ENCODE assay signal across 23 mouse cellular contexts in genomic region chr1:178720821-178721220, GRCm38 (mm10).
DNase-seq lines count a peak whose midpoint lies in the region; ATAC-seq and TF ChIP-seq lines count a peak whose summit lies in the region.
"Had no signal": no experiment of that assay in that cellular context is flagged by ENCODE, and none has a peak within 500 bp of the region (broad histone marks: within the 10 kb centered on the region; RNA-seq: fewer than 3 reads in every experiment).

No protein-coding gene starts in this region.

- 47% methylated on average over 2 of the region's 2 CpGs for WGBS in forebrain, embryonic 14.5 days
- 72% methylated on average over 2 of the region's 2 CpGs for WGBS in forebrain, embryonic 10.5 days
- 14% methylated on average over 2 of the region's 2 CpGs for WGBS in cerebellum, adult 2 months
- WGBS in embryonic facial prominence, embryonic 11.5 days: 84% methylated on average over 2 of the region's 2 CpGs

- DNase-seq in forebrain, embryonic 14.5 days (ENCODE audit: low spot score): peak; percentile 14
- no peak for DNase-seq in forebrain, embryonic 10.5 days (ENCODE audit: extremely low spot score, low spot score)
- peak; percentile 39 to 48 for DNase-seq in cerebellum, adult 2 months
- DNase-seq in cerebellum, postnatal 10 days: peak; percentile 50 to 65
- peak; percentile 47 for DNase-seq in embryonic facial prominence, embryonic 11.5 days (ENCODE audit: low spot score)
- DNase-seq in gastrocnemius, postnatal 10 days: no peak
- no peak for DNase-seq in kidney, postnatal 36 days
- DNase-seq in layer of hippocampus, adult 9-11 months: no peak
- DNase-seq: adrenal gland, postnatal 14 days; embryo, embryonic 11 days; heart, adult 18-20 months; heart, postnatal 10 days; heart, postnatal 4 days; kidney, adult 8-10 months had no signal

- no peak overlapping the region for H3K9ac ChIP-seq in forebrain, embryonic 14.5 days (ENCODE audit: low read length)
- H3K9ac ChIP-seq in embryonic facial prominence, embryonic 11.5 days (replicated peaks; ENCODE audit: low read length): no peak overlapping the region
- H3K9ac ChIP-seq: forebrain, embryonic 15.5 days; hindbrain, embryonic 12.5 days had no signal

- no peak for TF ChIP-seq POLR2A in cerebellum, adult 2 months (IDR thresholded peaks at IDR 0.05; ENCODE audit: borderline replicate concordance, insufficient read depth, low read length)

- ATAC-seq in forebrain, embryonic 14.5 days: no peak
- ATAC-seq in embryonic facial prominence, embryonic 11.5 days (replicated peaks; ENCODE audit: insufficient number of reproducible peaks, low FRiP score, low TSS enrichment, low read depth): no peak
- ATAC-seq: activated CD4-positive, CD25-positive, alpha-beta regulatory T cell, adult 4 months; forebrain, embryonic 15.5 days; hindbrain, embryonic 16.5 days; inflammation-experienced regulatory T-cells, adult 6 months; intestine, postnatal 0 days; Patski had no signal

- 0 out of 2 replicates have a peak, but pooled peaks cover 3% of the 10 kb centered on the region for H3K9me3 ChIP-seq in forebrain, embryonic 14.5 days (replicated peaks; ENCODE audit: control insufficient read depth, low read length)
- H3K9me3 ChIP-seq in forebrain, embryonic 10.5 days: no peaks in the 10 kb centered on the region; the same call in 1 of the 2 replicates
- no peaks in the 10 kb centered on the region for H3K9me3 ChIP-seq in embryonic facial prominence, embryonic 11.5 days (replicated peaks; ENCODE audit: control insufficient read depth, low read length)
- H3K9me3 ChIP-seq: forebrain, embryonic 15.5 days; heart, embryonic 10.5 days; hindbrain, embryonic 12.5 days had no signal

- H3K27me3 ChIP-seq in forebrain, embryonic 14.5 days (replicated peaks; ENCODE audit: control insufficient read depth, insufficient read depth, low read length): no peaks in the 10 kb centered on the region
- H3K27me3 ChIP-seq in forebrain, embryonic 10.5 days (ENCODE audit: poor library complexity, severe bottlenecking): no peaks in the 10 kb centered on the region
- no peaks in the 10 kb centered on the region for H3K27me3 ChIP-seq in cerebellum, adult 2 months (ENCODE audit: control insufficient read depth, insufficient read depth, low read length)
- no peaks in the 10 kb centered on the region for H3K27me3 ChIP-seq in embryonic facial prominence, embryonic 11.5 days (ENCODE audit: control insufficient read depth, insufficient read depth, low read length)
- H3K27me3 ChIP-seq: CH12.LX; forebrain, embryonic 15.5 days; hindbrain, embryonic 12.5 days; Patski had no signal

- H3K27ac ChIP-seq in forebrain, embryonic 14.5 days (ENCODE audit: low read depth, low read length): no peak overlapping the region
- no peak overlapping the region for H3K27ac ChIP-seq in forebrain, embryonic 10.5 days
- 0 out of 2 replicates have a peak overlapping the region, but pooled peaks have one; percentile 8 for H3K27ac ChIP-seq in cerebellum, adult 2 months (ENCODE audit: insufficient read depth, low read length)
- H3K27ac ChIP-seq in embryonic facial prominence, embryonic 11.5 days (replicated peaks; ENCODE audit: low read depth, low read length): no peak overlapping the region
- H3K27ac ChIP-seq: forebrain, embryonic 15.5 days; heart, embryonic 10.5 days; hindbrain, embryonic 12.5 days had no signal

- no peak overlapping the region for H3K4me3 ChIP-seq in forebrain, embryonic 14.5 days (ENCODE audit: low read depth, low read length)
- no peak overlapping the region for H3K4me3 ChIP-seq in forebrain, embryonic 10.5 days
- no peak overlapping the region for H3K4me3 ChIP-seq in cerebellum, adult 2 months (replicated peaks; ENCODE audit: insufficient read depth, low read depth, low read length)
- H3K4me3 ChIP-seq in embryonic facial prominence, embryonic 11.5 days (ENCODE audit: low read depth, low read length): no peak overlapping the region
- H3K4me3 ChIP-seq: forebrain, embryonic 15.5 days; heart, embryonic 10.5 days; hindbrain, embryonic 12.5 days had no signal

- no peaks in the 10 kb centered on the region for H3K36me3 ChIP-seq in forebrain, embryonic 14.5 days (ENCODE audit: control insufficient read depth, insufficient read depth, low read length)
- H3K36me3 ChIP-seq in forebrain, embryonic 10.5 days (replicated peaks): no peaks in the 10 kb centered on the region
- H3K36me3 ChIP-seq in embryonic facial prominence, embryonic 11.5 days (replicated peaks; ENCODE audit: control insufficient read depth, insufficient read depth, low read depth, low read length): no peaks in the 10 kb centered on the region
- H3K36me3 ChIP-seq: forebrain, embryonic 15.5 days; hindbrain, embryonic 12.5 days had no signal

- no peak overlapping the region for H3K4me2 ChIP-seq in forebrain, embryonic 14.5 days (ENCODE audit: low read length)
- H3K4me2 ChIP-seq in embryonic facial prominence, embryonic 11.5 days (ENCODE audit: low read depth, low read length): no peak overlapping the region
- H3K4me2 ChIP-seq: forebrain, embryonic 15.5 days; hindbrain, embryonic 12.5 days had no signal

- H3K4me1 ChIP-seq in forebrain, embryonic 14.5 days (ENCODE audit: control insufficient read depth, insufficient read depth, low read length): no peaks in the 10 kb centered on the region
- H3K4me1 ChIP-seq in forebrain, embryonic 10.5 days: peaks cover 8% of the 10 kb centered on the region
- H3K4me1 ChIP-seq in cerebellum, adult 2 months (ENCODE audit: control insufficient read depth, insufficient read depth, low read length): peaks cover 16% of the 10 kb centered on the region
- no peaks in the 10 kb centered on the region for H3K4me1 ChIP-seq in embryonic facial prominence, embryonic 11.5 days (ENCODE audit: control insufficient read depth, insufficient read depth, low read length)
- H3K4me1 ChIP-seq: forebrain, embryonic 15.5 days had no signal

- TF ChIP-seq CTCF in cerebellum, adult 2 months (IDR thresholded peaks at IDR 0.05; ENCODE audit: borderline replicate concordance, insufficient read depth, low read depth, low read length): no peak

Comparison
In these comparisons a context has a peak if more than half of its experiments do, and no peak if none do; other contexts are left out.
1. DNase-seq: peak in forebrain, embryonic 14.5 days (single experiment), cerebellum, adult 2 months (2 of 2), cerebellum, postnatal 10 days (2 of 2) and embryonic facial prominence, embryonic 11.5 days (single experiment); none in forebrain, embryonic 10.5 days (single experiment), gastrocnemius, postnatal 10 days (single experiment), kidney, postnatal 36 days (0 of 2) and layer of hippocampus, adult 9-11 months (single experiment).